Mouse (Mus musculus) liver, postnatal 0 days (tissue): ENCODE measurements at regions not wholly inside any gene's neighbourhood (a gene's known extent, or its start where the extent isn't known, plus 50 kb on each side); places are given as distances from the start of the nearest gene placed in this dataset.

Experiments
- CTCF ChIP-seq: sonication (generic); IDR thresholded peaks from 2 replicates; pipeline ENCODE4 v1.5.1; 2016; ENCODE audit warnings: antibody characterized with exemption, low read depth
- EP300 ChIP-seq: IDR thresholded peaks from 2 replicates; pipeline ENCODE4 v1.6.1; 2016; ENCODE audit warnings: antibody characterized with exemption, low read depth, mild to moderate bottlenecking

DNA sequence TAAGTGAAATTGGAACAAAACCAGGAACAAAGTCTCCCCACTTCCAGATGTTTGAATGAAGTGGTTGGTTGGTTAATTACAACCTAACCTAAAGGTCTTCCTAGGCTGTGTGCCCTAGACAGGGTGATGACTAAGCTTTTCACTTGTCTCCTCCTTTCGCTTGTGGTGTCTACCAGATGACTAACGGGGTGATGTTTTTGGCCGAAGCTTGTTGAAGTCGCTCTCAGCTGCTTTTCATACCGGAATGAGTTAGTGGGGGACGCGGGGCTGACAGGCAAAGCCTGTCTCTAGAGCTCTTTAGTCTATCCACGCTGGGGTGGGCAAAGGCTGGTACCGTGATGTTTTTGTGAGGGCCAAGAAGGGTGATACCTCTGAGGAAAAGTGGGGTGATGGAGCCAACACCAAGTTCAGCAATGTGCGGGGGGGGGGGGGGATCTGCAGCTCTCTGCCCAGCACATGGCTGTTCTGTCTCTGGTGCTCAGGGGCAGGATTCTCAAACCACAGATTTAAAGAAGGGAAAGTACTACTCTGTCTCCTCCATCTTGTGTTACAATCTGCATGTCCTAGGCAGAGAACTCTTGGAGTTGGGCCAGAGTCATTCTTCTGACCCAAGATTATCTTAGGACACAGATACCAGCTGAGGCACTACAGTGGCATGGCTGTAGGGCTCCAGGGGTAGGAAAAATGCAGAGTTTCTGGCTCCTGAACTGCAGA lies 73.8 kb upstream of the Tspan8 start:
- no peak for TF ChIP-seq CTCF
- TF ChIP-seq EP300 = no peak
